Mouse (Mus musculus) MEL (cell line): ENCODE measurements around the gene Fam53b. TPM values are rescaled to one million over a fixed set of nuclear protein-coding genes. Genes with fewer than 3 reads are reported as not detected.
A peak's percentile ranks its signal among the peaks of the same experiment; 100 is the strongest.

Experiments
- DNase-seq: peaks from one replicate; pipeline ENCODE4 v3.0.0; 2011; ENCODE audit warnings: low read depth, low spot score
- H3K27ac ChIP-seq: 2 replicates; pipeline ENCODE4 v1.5.1; 2012; ENCODE audit warnings: low read depth, mild to moderate bottlenecking, control low read depth, low read length, moderate library complexity; ENCODE audit not compliant: control insufficient read depth
- H3K27me3 ChIP-seq, 2 experiments: fragments of 150-350 bp in 1 of 2; sonication (generic) in 1 of 2; 2 replicates each; pipeline ENCODE4 v1.6.1; 2012; ENCODE audit warnings: low read length in 2 of 2, mild to moderate bottlenecking in 2 of 2, improper control_type of control experiment in 1 of 2, moderate library complexity in 1 of 2; ENCODE audit not compliant: insufficient read depth in 2 of 2, control insufficient read depth in 1 of 2
- H3K36me3 ChIP-seq, 2 experiments: 2 replicates each; pipeline ENCODE4 v1.6.1; 2012 to 2014; ENCODE audit warnings: low read length in 2 of 2, improper control_type of control experiment in 1 of 2, inconsistent platforms in 1 of 2, mild to moderate bottlenecking in 1 of 2; ENCODE audit not compliant: insufficient read depth in 2 of 2, control insufficient read depth in 1 of 2
- H3K4me1 ChIP-seq, 2 experiments: fragments of 150-350 bp in 1 of 2; sonication (generic) in 1 of 2; 2 replicates each; pipeline ENCODE4 v1.6.1; 2012; ENCODE audit warnings: low read length in 2 of 2, improper control_type of control experiment in 1 of 2, mild to moderate bottlenecking in 1 of 2; ENCODE audit not compliant: insufficient read depth in 2 of 2, control insufficient read depth in 1 of 2
- H3K4me3 ChIP-seq, 2 experiments: fragments of 150-350 bp in 1 of 2; sonication (generic) in 1 of 2; 2 replicates each; pipeline ENCODE4 v1.5.1; 2012; ENCODE audit warnings: low read depth in 2 of 2, low read length in 2 of 2, mild to moderate bottlenecking in 2 of 2, moderate library complexity in 2 of 2, control low read depth in 1 of 2, improper control_type of control experiment in 1 of 2; ENCODE audit not compliant: control insufficient read depth in 1 of 2, insufficient read depth in 1 of 2
- H3K79me2 ChIP-seq: 2 replicates; pipeline ENCODE4 v1.6.1; 2012; ENCODE audit warnings: mild to moderate bottlenecking, low read length, moderate library complexity; ENCODE audit not compliant: control insufficient read depth, poor library complexity, insufficient read depth
- H3K9ac ChIP-seq: 2 replicates; pipeline ENCODE4 v1.6.1; 2012; ENCODE audit warnings: low read depth, mild to moderate bottlenecking, control low read depth, low read length, moderate library complexity; ENCODE audit not compliant: control insufficient read depth, poor library complexity, severe bottlenecking
- H3K9me3 ChIP-seq: fragments of 150-350 bp; sonication (generic); replicated peaks from 2 replicates; pipeline ENCODE4 v1.6.1; 2012; ENCODE audit warnings: mild to moderate bottlenecking, low read length, improper control_type of control experiment, moderate library complexity; ENCODE audit not compliant: insufficient read depth
- BHLHE40 ChIP-seq: IDR thresholded peaks from 2 replicates; pipeline ENCODE4 v1.6.1; 2012; ENCODE audit warnings: low read depth, mild to moderate bottlenecking, inconsistent platforms, low read length, improper control_type of control experiment, borderline replicate concordance
- CHD2 ChIP-seq: IDR thresholded peaks from 2 replicates; pipeline ENCODE4 v1.6.1; 2011; ENCODE audit warnings: low read length, improper control_type of control experiment
- CTCF ChIP-seq, 3 experiments: IDR thresholded peaks in 2 of 3; conservative IDR thresholded peaks in 1 of 3; 2 replicates each; pipeline ENCODE4 v1.5.1; 2011 to 2012; ENCODE audit warnings: low read length in 3 of 3, low read depth in 2 of 3, mild to moderate bottlenecking in 2 of 3, improper control_type of control experiment in 1 of 3, inconsistent platforms in 1 of 3, mixed read lengths in 1 of 3, moderate library complexity in 1 of 3; ENCODE audit not compliant: control insufficient read depth in 1 of 3, insufficient read depth in 1 of 3, poor library complexity in 1 of 3, severe bottlenecking in 1 of 3
- ELF1 ChIP-seq: IDR thresholded peaks from 2 replicates; pipeline ENCODE4 v1.6.1; 2014; ENCODE audit warnings: low read depth, mild to moderate bottlenecking, inconsistent platforms, low read length, improper control_type of control experiment, moderate library complexity
- EP300 ChIP-seq, 2 experiments: IDR thresholded peaks; 2 replicates each; pipeline ENCODE4 v1.6.1; 2011; ENCODE audit warnings: improper control_type of control experiment in 2 of 2, low read length in 2 of 2, low read depth in 1 of 2, mild to moderate bottlenecking in 1 of 2
- ETS1 ChIP-seq: IDR thresholded peaks from 2 replicates; pipeline ENCODE4 v1.6.1; 2012; ENCODE audit warnings: low read depth, mild to moderate bottlenecking, inconsistent platforms, low read length, improper control_type of control experiment, moderate library complexity
- GABPA ChIP-seq: IDR thresholded peaks from 2 replicates; pipeline ENCODE4 v1.6.1; 2012; ENCODE audit warnings: low read depth, mild to moderate bottlenecking, inconsistent platforms, low read length, improper control_type of control experiment, moderate library complexity
- GATA1 ChIP-seq: IDR thresholded peaks from 2 replicates; pipeline ENCODE4 v1.6.1; 2011; ENCODE audit warnings: low read depth, low read length, improper control_type of control experiment
- HCFC1 ChIP-seq: IDR thresholded peaks from 2 replicates; pipeline ENCODE4 v1.6.1; 2012; ENCODE audit warnings: low read depth, mild to moderate bottlenecking, inconsistent platforms, low read length, improper control_type of control experiment, moderate library complexity
- JUND ChIP-seq: IDR thresholded peaks from 2 replicates; pipeline ENCODE4 v1.6.1; 2011; ENCODE audit warnings: low read depth, mild to moderate bottlenecking, improper control_type of control experiment, low read length
- KAT2A ChIP-seq: conservative IDR thresholded peaks from 2 replicates; pipeline ENCODE4 v1.6.1; 2012; ENCODE audit warnings: low read depth, low read length, improper control_type of control experiment, inconsistent platforms
- MAFK ChIP-seq: IDR thresholded peaks from 2 replicates; pipeline ENCODE4 v1.6.1; 2011; ENCODE audit warnings: low read depth, mild to moderate bottlenecking, low read length, improper control_type of control experiment, borderline replicate concordance
- MAX ChIP-seq: IDR thresholded peaks from 2 replicates; pipeline ENCODE4 v1.6.1; 2011; ENCODE audit warnings: low read length, improper control_type of control experiment
- MAZ ChIP-seq: IDR thresholded peaks from 2 replicates; pipeline ENCODE4 v1.6.1; 2012; ENCODE audit warnings: low read depth, mild to moderate bottlenecking, inconsistent platforms, low read length, improper control_type of control experiment
- MEF2A ChIP-seq: IDR thresholded peaks from 2 replicates; pipeline ENCODE4 v1.6.1; 2014; ENCODE audit warnings: low read depth, mild to moderate bottlenecking, inconsistent platforms, low read length, improper control_type of control experiment; ENCODE audit not compliant: poor library complexity, insufficient replicate concordance, severe bottlenecking; ENCODE audit errors: extremely low read depth
- MXI1 ChIP-seq: IDR thresholded peaks from 2 replicates; pipeline ENCODE4 v1.6.1; 2011; ENCODE audit warnings: mild to moderate bottlenecking, low read depth, low read length, improper control_type of control experiment
- MYB ChIP-seq: IDR thresholded peaks from 2 replicates; pipeline ENCODE4 v1.6.1; 2011; ENCODE audit warnings: mild to moderate bottlenecking, low read depth, low read length, improper control_type of control experiment
- MYC ChIP-seq: IDR thresholded peaks from 2 replicates; pipeline ENCODE4 v1.6.1; 2011; ENCODE audit warnings: low read depth, mild to moderate bottlenecking, low read length, improper control_type of control experiment, moderate library complexity
- NELFE ChIP-seq: IDR thresholded peaks from 2 replicates; pipeline ENCODE4 v1.6.1; 2011; ENCODE audit warnings: low read depth, low read length, improper control_type of control experiment
- NRF1 ChIP-seq: IDR thresholded peaks from 2 replicates; pipeline ENCODE4 v1.6.1; 2014; ENCODE audit warnings: low read depth, mild to moderate bottlenecking, inconsistent platforms, low read length, improper control_type of control experiment, moderate library complexity; ENCODE audit not compliant: poor library complexity, insufficient read depth, severe bottlenecking
- POLR2A ChIP-seq, 2 experiments: IDR thresholded peaks; 2 replicates each; pipeline ENCODE4 v1.6.1; 2011 to 2012; ENCODE audit warnings: low read length in 2 of 2, mild to moderate bottlenecking in 2 of 2, control low read depth in 1 of 2, improper control_type of control experiment in 1 of 2, low read depth in 1 of 2, moderate library complexity in 1 of 2; ENCODE audit not compliant: control insufficient read depth in 1 of 2, insufficient read depth in 1 of 2, poor library complexity in 1 of 2
- POLR2AphosphoS2 ChIP-seq: IDR thresholded peaks from 2 replicates; pipeline ENCODE4 v1.6.1; 2011; ENCODE audit warnings: low read length, improper control_type of control experiment
- POLR2AphosphoS5 ChIP-seq: IDR thresholded peaks from 2 replicates; pipeline ENCODE4 v1.6.1; 2012; ENCODE audit warnings: low read depth, borderline replicate concordance, mild to moderate bottlenecking, inconsistent platforms, low read length, moderate library complexity, mixed read lengths
- RAD21 ChIP-seq: IDR thresholded peaks from 2 replicates; pipeline ENCODE4 v1.6.1; 2011; ENCODE audit warnings: mild to moderate bottlenecking, low read depth, low read length, improper control_type of control experiment
- RCOR1 ChIP-seq: IDR thresholded peaks from 2 replicates; pipeline ENCODE4 v1.6.1; 2012; ENCODE audit warnings: low read depth, mild to moderate bottlenecking, inconsistent platforms, low read length, improper control_type of control experiment
- SIN3A ChIP-seq: IDR thresholded peaks from 2 replicates; pipeline ENCODE4 v1.6.1; 2012; ENCODE audit warnings: low read length, improper control_type of control experiment, inconsistent platforms
- SMC3 ChIP-seq: IDR thresholded peaks from 2 replicates; pipeline ENCODE4 v1.6.1; 2011; ENCODE audit warnings: low read depth, low read length, improper control_type of control experiment
- TAL1 ChIP-seq: IDR thresholded peaks from 2 replicates; pipeline ENCODE4 v1.6.1; 2012; ENCODE audit warnings: mild to moderate bottlenecking, inconsistent platforms, low read length, moderate library complexity, mixed read lengths
- TBP ChIP-seq: IDR thresholded peaks from 2 replicates; pipeline ENCODE4 v1.8.0; 2011; ENCODE audit warnings: low read depth, low read length, improper control_type of control experiment
- TCF12 ChIP-seq: IDR thresholded peaks from 2 replicates; pipeline ENCODE4 v1.6.1; 2014; ENCODE audit warnings: low read depth, mild to moderate bottlenecking, inconsistent platforms, low read length, improper control_type of control experiment, moderate library complexity
- UBTF ChIP-seq: IDR thresholded peaks from 2 replicates; pipeline ENCODE4 v1.6.1; 2012; ENCODE audit warnings: low read depth, mild to moderate bottlenecking, inconsistent platforms, low read length, improper control_type of control experiment, moderate library complexity, borderline replicate concordance; ENCODE audit not compliant: insufficient read depth
- USF1 ChIP-seq: IDR thresholded peaks from 2 replicates; pipeline ENCODE4 v1.6.1; 2014; ENCODE audit warnings: low read depth, mild to moderate bottlenecking, inconsistent platforms, low read length, improper control_type of control experiment, moderate library complexity
- USF2 ChIP-seq, 2 experiments: IDR thresholded peaks; 2 replicates each; pipeline ENCODE4 v1.6.1; 2011 to 2012; ENCODE audit warnings: improper control_type of control experiment in 2 of 2, low read length in 2 of 2, borderline replicate concordance in 1 of 2, inconsistent platforms in 1 of 2, low read depth in 1 of 2, mild to moderate bottlenecking in 1 of 2; ENCODE audit not compliant: insufficient read depth in 1 of 2
- ZC3H11A ChIP-seq: IDR thresholded peaks from 2 replicates; pipeline ENCODE4 v1.6.1; 2012; ENCODE audit warnings: low read depth, mild to moderate bottlenecking, inconsistent platforms, low read length, improper control_type of control experiment
- ZKSCAN1 ChIP-seq: IDR thresholded peaks from 2 replicates; pipeline ENCODE4 v1.6.1; 2012; ENCODE audit warnings: low read depth, mild to moderate bottlenecking, inconsistent platforms, low read length, improper control_type of control experiment, moderate library complexity
- ZMIZ1 ChIP-seq: IDR thresholded peaks from 2 replicates; pipeline ENCODE4 v1.6.1; 2012; ENCODE audit warnings: low read depth, mild to moderate bottlenecking, inconsistent platforms, low read length, improper control_type of control experiment, moderate library complexity
- ZNF384 ChIP-seq: IDR thresholded peaks from 2 replicates; pipeline ENCODE4 v1.6.1; 2012; ENCODE audit warnings: low read depth, mild to moderate bottlenecking, inconsistent platforms, low read length, improper control_type of control experiment
- polyA plus RNA-seq, 2 experiments: library from polyadenylated mRNA; stranded (reverse) in 1 of 2; unstranded in 1 of 2; fragments of >175 nt in 1 of 2; fragments of >200 nt in 1 of 2; gene quantifications; 2 replicates each; pipeline versions ENCODE4 v1.2.1 to v1.2.4; 2012; ENCODE audit warnings: low replicate concordance in 2 of 2, low read depth in 1 of 2; ENCODE audit not compliant: insufficient read length in 2 of 2, insufficient read depth in 1 of 2, missing spikeins in 1 of 2
- total RNA-seq: library from RNA; depleted of rRNA; stranded (reverse); fragments of 300-350 nt; gene quantifications from 2 replicates; pipeline ENCODE4 v1.2.3, GENCODE M21; 2012

The Fam53b gene
- total and polyA plus RNA-seq, 3 experiments, result 7.9 to 15.4 TPM; not detected in 1

- Histone ChIP-seq H3K27ac (peak overlapping the region; percentile 80), H3K27me3 (no peaks in the 10 kb centered on the region), H3K4me1 (peaks cover 11 to 26% of the 10 kb centered on the region in 2 experiments), H3K9ac (peak overlapping the region; percentile 23; the same call in 1 of the 2 replicates), H3K9me3 (no peaks in the 10 kb centered on the region), H3K36me3 (peaks cover 0 to 17% of the 10 kb centered on the region in 2 experiments; a peak in 2 of 4 replicates), H3K79me2 (no peaks in the 10 kb centered on the region), H3K4me3 (no peak overlapping the region)
- peak; percentile 92 for DNase-seq
- TF ChIP-seq NRF1 (peak; percentile 18; the same call in 1 of the 2 replicates), CHD2 (no peak), ZNF384 (peak; percentile 86), JUND (no peak), MAFK (peak; percentile 59; the same call in 1 of the 2 replicates), RAD21 (no peak), GATA1 (peak; percentile 95), MYC (peak; percentile 93), SMC3 (no peak), SIN3A (peak; percentile 91), GABPA (no peak), EP300 (IDR thresholded peaks at IDR 0.05; ENCODE audit: low read depth in 1 of 2, low read length in 2 of 2) (peak; percentile 95 to 97), HCFC1 (no peak), MXI1 (peak; percentile 81), MEF2A (no peak), ZC3H11A (no peak), POLR2AphosphoS5 (no peak), TBP (no peak), MAZ (no peak), TCF12 (peak; percentile 90), RCOR1 (peak; percentile 95), CTCF (IDR thresholded peaks at IDR 0.05 in 2 of 3, conservative IDR thresholded peaks at IDR 0.05 in 1 of 3; ENCODE audit: control insufficient read depth in 1 of 3, insufficient read depth in 1 of 3, low read depth in 2 of 3, low read length in 3 of 3, poor library complexity in 1 of 3, severe bottlenecking in 1 of 3) (no peak), ELF1 (no peak), TAL1 (peak; percentile 78), ZKSCAN1 (no peak), NELFE (no peak), KAT2A (no peak), USF2 (IDR thresholded peaks at IDR 0.05; ENCODE audit: borderline replicate concordance in 1 of 2, insufficient read depth in 1 of 2, low read depth in 1 of 2, low read length in 2 of 2) (no peak), ZMIZ1 (no peak), USF1 (peak; percentile 81), ETS1 (peak; percentile 96), UBTF (no peak), POLR2A (IDR thresholded peaks at IDR 0.05; ENCODE audit: control insufficient read depth in 1 of 2, insufficient read depth in 1 of 2, low read depth in 1 of 2, low read length in 2 of 2, poor library complexity in 1 of 2) (no peak), POLR2AphosphoS2 (no peak), MYB (no peak), MAX (peak; percentile 70), BHLHE40 (peak; percentile 99)
These were observed 127.2 kb downstream of the Fam53b start for GRCm38 (mm10) chr7:132686515-132686914.
